Mouse (Mus musculus) midbrain, embryonic 12.5 days (tissue): Measurements from ENCODE around the gene Lrrc74b. TPM values are rescaled to one million over a fixed set of nuclear protein-coding genes. Genes with fewer than 3 reads are reported as not detected.

Experiments used
- polyA plus RNA-seq: library from polyadenylated mRNA; unstranded; fragments of >200 nt; fragmentation: Nextera tagmentation; extraction: Ambion mirVana; gene quantifications from 2 replicates; pipeline ENCODE4 v1.2.1, GENCODE M21; 2016

Lrrc74b gene
- polyA plus RNA-seq, 1 experiment from 2014 or later = 0.40 TPM

Other genes with a start within 250 kb of the Lrrc74b start
- gene Serpind1, start 229.9 kb downstream of the Lrrc74b start, polyA plus RNA-seq = 0.46 and 0.58 TPM in 2 replicates
- gene Snap29, start 155.3 kb downstream of the Lrrc74b start, polyA plus RNA-seq = 17.0 and 18.3 TPM in 2 replicates
- 64.6 and 70.8 TPM in 2 replicates for gene Pi4ka, start 154.9 kb downstream of the Lrrc74b start, polyA plus RNA-seq
- gene Crkl, start 109.3 kb downstream of the Lrrc74b start, polyA plus RNA-seq = 98.2 and 100 TPM in 2 replicates
- 4.0 and 7.8 TPM in 2 replicates for gene Aifm3, start 71.6 kb downstream of the Lrrc74b start, polyA plus RNA-seq
- gene Lztr1, start 52.6 kb downstream of the Lrrc74b start, polyA plus RNA-seq = 107 and 118 TPM in 2 replicates
- 53.1 and 61.2 TPM in 2 replicates for gene Thap7, start 30.1 kb downstream of the Lrrc74b start, polyA plus RNA-seq
- gene P2rx6, start 638 bp upstream of the Lrrc74b start, polyA plus RNA-seq = 0.80 and 1.4 TPM in 2 replicates
- gene Slc7a4, start 22.0 kb upstream of the Lrrc74b start, polyA plus RNA-seq = 4.5 and 5.6 TPM in 2 replicates
- gene Smpd4, start 58.1 kb upstream of the Lrrc74b start, polyA plus RNA-seq = 36.3 and 38.2 TPM in 2 replicates
- gene Ccdc74a, start 85.2 kb upstream of the Lrrc74b start, polyA plus RNA-seq = 7.1 and 7.9 TPM in 2 replicates
- 47.4 and 48.0 TPM in 2 replicates for gene Med15, start 171.6 kb upstream of the Lrrc74b start, polyA plus RNA-seq
- 52.8 and 57.9 TPM in 2 replicates for gene Klhl22, start 198.4 kb upstream of the Lrrc74b start, polyA plus RNA-seq
- 10.1 and 12.1 TPM in 2 replicates for gene Scarf2, start 236.0 kb upstream of the Lrrc74b start, polyA plus RNA-seq